Mouse (Mus musculus): ENCODE results near the gene Mettl9. TPM values are rescaled to one million over a fixed set of nuclear protein-coding genes. Genes with fewer than 3 reads are reported as not detected.

The Mettl9 gene
- polyA plus RNA-seq, 1 experiment from 2014 or later: 34.9 TPM

- TF ChIP-seq EP300 (IDR thresholded peaks at IDR 0.05; ENCODE audit: low read depth) (no peak), CTCF (IDR thresholded peaks at IDR 0.05; ENCODE audit: low read depth) (no peak)
- no peak overlapping the region for H3K4me3 ChIP-seq (ENCODE audit: low read depth, low read length)
- no peaks in the 10 kb centered on the region for H3K4me1 ChIP-seq (ENCODE audit: insufficient read depth)
- no peaks in the 10 kb centered on the region for H3K36me3 ChIP-seq (replicated peaks; ENCODE audit: insufficient read depth, low read length)
- no peak overlapping the region for H3K9ac ChIP-seq (replicated peaks)
- ATAC-seq: no peak
- no peak for DNase-seq
- no peak overlapping the region for H3K4me2 ChIP-seq (ENCODE audit: low read depth, low read length)
- no peaks in the 10 kb centered on the region for H3K27me3 ChIP-seq (ENCODE audit: insufficient read depth, low read length)
- no peak overlapping the region for H3K27ac ChIP-seq (ENCODE audit: low read depth)
- H3K9me3 ChIP-seq (ENCODE audit: low read length): no peaks in the 10 kb centered on the region
- WGBS (ENCODE audit: insufficient replicate concordance): 48% methylated on average over 3 of the region's 3 CpGs
Observed at GRCm38 (mm10) chr7:121111321-121111720, 77.1 kb downstream of the Mettl9 start.

DNA sequence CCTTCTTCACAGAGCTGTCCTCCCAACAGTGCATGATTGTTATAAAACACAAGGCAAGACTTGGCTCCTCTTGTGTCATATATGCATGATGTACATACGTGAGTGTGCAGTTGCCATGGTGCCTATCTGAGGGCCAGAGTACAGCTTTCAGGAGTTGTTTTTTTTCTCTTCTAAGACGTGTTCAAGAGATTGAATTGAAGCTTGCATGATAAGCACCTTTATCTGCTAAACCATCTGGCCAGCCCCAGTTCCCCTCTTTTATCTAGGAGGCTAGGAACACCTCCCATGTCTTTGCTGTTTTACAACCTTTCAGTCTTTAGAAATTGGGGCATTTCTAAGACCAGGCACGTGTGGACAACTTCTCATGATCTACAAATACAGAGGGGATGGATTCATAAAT, 77.5 kb downstream of the Mettl9 start:
- Histone ChIP-seq H3K4me2 (ENCODE audit: low read depth, low read length) (no peak overlapping the region), H3K36me3 (replicated peaks; ENCODE audit: insufficient read depth, low read length) (no peaks in the 10 kb centered on the region), H3K4me3 (ENCODE audit: low read depth, low read length) (no peak overlapping the region), H3K27me3 (ENCODE audit: insufficient read depth, low read length) (no peaks in the 10 kb centered on the region), H3K9ac (replicated peaks) (no peak overlapping the region), H3K27ac (ENCODE audit: low read depth) (no peak overlapping the region), H3K4me1 (ENCODE audit: insufficient read depth) (no peaks in the 10 kb centered on the region), H3K9me3 (ENCODE audit: low read length) (no peaks in the 10 kb centered on the region)
- no peak for DNase-seq
- ATAC-seq: no peak
- WGBS (ENCODE audit: insufficient replicate concordance): 32% methylated on average over 3 of the region's 3 CpGs
- no peak for TF ChIP-seq CTCF (IDR thresholded peaks at IDR 0.05; ENCODE audit: low read depth)
- no peak for TF ChIP-seq EP300 (IDR thresholded peaks at IDR 0.05; ENCODE audit: low read depth)

- H3K4me1 ChIP-seq (ENCODE audit: insufficient read depth): no peaks in the 10 kb centered on the region
- H3K27me3 ChIP-seq (ENCODE audit: insufficient read depth, low read length): no peaks in the 10 kb centered on the region
- H3K9ac ChIP-seq (replicated peaks): no peak overlapping the region
- WGBS (ENCODE audit: insufficient replicate concordance): 12% methylated on average over 10 of the region's 10 CpGs
- peak; percentile 56 for ATAC-seq
- no peak overlapping the region for H3K4me2 ChIP-seq (ENCODE audit: low read depth, low read length)
- H3K9me3 ChIP-seq (ENCODE audit: low read length): no peaks in the 10 kb centered on the region
- H3K36me3 ChIP-seq (replicated peaks; ENCODE audit: insufficient read depth, low read length): no peaks in the 10 kb centered on the region
- no peak overlapping the region for H3K4me3 ChIP-seq (ENCODE audit: low read depth, low read length)
- no peak overlapping the region for H3K27ac ChIP-seq (ENCODE audit: low read depth)
- TF ChIP-seq EP300 (IDR thresholded peaks at IDR 0.05; ENCODE audit: low read depth) (no peak), CTCF (IDR thresholded peaks at IDR 0.05; ENCODE audit: low read depth) (peak; percentile 91)
- peak; percentile 84 for DNase-seq
Observed at GRCm38 (mm10) chr7:121120143-121120818, 86.0 kb downstream of the Mettl9 start.

Other genes starting within 250 kb of the Mettl9 start
- gene Gm5737, start 222.1 kb upstream of the Mettl9 start, polyA plus RNA-seq (2015; fragmentation: Nextera tagmentation; extraction: Ambion mirVana): not detected in 2 replicates
- gene Eef2k, start 191.6 kb upstream of the Mettl9 start, polyA plus RNA-seq (2015; fragmentation: Nextera tagmentation; extraction: Ambion mirVana): 14.4 and 19.5 TPM in 2 replicates
- 8.5 and 9.3 TPM in 2 replicates for gene Polr3e, start 116.7 kb upstream of the Mettl9 start, polyA plus RNA-seq (2015; fragmentation: Nextera tagmentation; extraction: Ambion mirVana)
- 18.1 and 21.2 TPM in 2 replicates for gene Cdr2, start 52.1 kb upstream of the Mettl9 start, polyA plus RNA-seq (2015; fragmentation: Nextera tagmentation; extraction: Ambion mirVana)
- gene Mfsd13b, start 51.9 kb upstream of the Mettl9 start, polyA plus RNA-seq (2015; fragmentation: Nextera tagmentation; extraction: Ambion mirVana): 0.08 TPM in 1 of 2 replicates, not detected in the other
- 12.4 and 14.6 TPM in 2 replicates for gene Igsf6, start 40.1 kb downstream of the Mettl9 start, polyA plus RNA-seq (2015; fragmentation: Nextera tagmentation; extraction: Ambion mirVana)
- gene Otoa, start 47.2 kb downstream of the Mettl9 start, polyA plus RNA-seq (2015; fragmentation: Nextera tagmentation; extraction: Ambion mirVana): 0.04 TPM in 1 of 2 replicates, not detected in the other